Mouse (Mus musculus) midbrain, postnatal 0 days (tissue): ENCODE measurements at regions not wholly inside any gene's neighbourhood (a gene's known extent, or its start where the extent isn't known, plus 50 kb on each side); places are given as distances from the start of the nearest gene placed in this dataset.

Source experiments
- ATAC-seq: fragments of 200-750 bp; cut with Nextera tagmentation; 2 replicates; pipeline ENCODE4 v1.8.0; 2017; ENCODE audit warnings: moderate number of reproducible peaks, mild to moderate bottlenecking, moderate TSS enrichment, moderate library complexity; ENCODE audit not compliant: low FRiP score
- DNase-seq: peaks from one replicate; pipeline ENCODE4 v3.0.0-alpha.2; 2015; ENCODE audit warnings: low spot score
- H3K27ac ChIP-seq: fragments of 300-500 bp; sonication (generic); 2 replicates; pipeline ENCODE4 v1.5.1; 2014; ENCODE audit warnings: low read depth, mild to moderate bottlenecking, low read length, mixed read lengths
- H3K27me3 ChIP-seq: fragments of 300-500 bp; sonication (generic); 2 replicates; pipeline ENCODE4 v1.6.1; 2014; ENCODE audit warnings: low read length, control low read depth, mixed read lengths; ENCODE audit not compliant: insufficient read depth
- H3K36me3 ChIP-seq: fragments of 300-500 bp; sonication (generic); 2 replicates; pipeline ENCODE4 v1.6.1; 2014; ENCODE audit warnings: low read length, control low read depth, mixed read lengths; ENCODE audit not compliant: insufficient read depth
- H3K4me1 ChIP-seq: fragments of 300-500 bp; sonication (generic); 2 replicates; pipeline ENCODE4 v1.6.1; 2014; ENCODE audit warnings: mild to moderate bottlenecking, control low read depth, antibody characterized with exemption, low read length, mixed read lengths; ENCODE audit not compliant: insufficient read depth
- H3K4me2 ChIP-seq: fragments of 300-500 bp; sonication (generic); 2 replicates; pipeline ENCODE4 v1.6.1; 2014; ENCODE audit warnings: low read depth, mild to moderate bottlenecking, low read length, mixed read lengths; ENCODE audit not compliant: poor library complexity, severe bottlenecking
- H3K4me3 ChIP-seq: fragments of 300-500 bp; sonication (generic); 2 replicates; pipeline ENCODE4 v1.5.1; 2014; ENCODE audit warnings: low read depth, mild to moderate bottlenecking, low read length, moderate library complexity
- H3K9ac ChIP-seq: fragments of 300-500 bp; sonication (generic); replicated peaks from 2 replicates; pipeline ENCODE4 v1.6.1; 2014; ENCODE audit warnings: mild to moderate bottlenecking, low read length, moderate library complexity, mixed read lengths; ENCODE audit not compliant: poor library complexity, severe bottlenecking
- H3K9me3 ChIP-seq: fragments of 300-500 bp; sonication (generic); 2 replicates; pipeline ENCODE4 v1.6.1; 2016; ENCODE audit warnings: low read length, control low read depth
- CTCF ChIP-seq: IDR thresholded peaks from 2 replicates; pipeline ENCODE4 v1.5.1; 2016; ENCODE audit warnings: antibody characterized with exemption, mild to moderate bottlenecking
- WGBS: fragments of 180-500 bp; shearing (Covaris S2); extraction: QIAGEN DNeasy Blood & Tissue Kit; methylation state at CpG from one replicate; pipeline ENCODE4 v1.1.7; 2014; 5-methylcytosine and 5-hydroxymethylcytosine counted together

- Histone ChIP-seq H3K9me3 (no peaks in the 10 kb centered on the region), H3K9ac (no peak overlapping the region), H3K27ac (no peak overlapping the region), H3K4me2 (no peak overlapping the region), H3K4me1 (no peaks in the 10 kb centered on the region), H3K27me3 (no peaks in the 10 kb centered on the region), H3K4me3 (no peak overlapping the region), H3K36me3 (no peaks in the 10 kb centered on the region)
- 74% methylated on average over 10 of the region's 10 CpGs for WGBS
- TF ChIP-seq CTCF = no peak
- DNase-seq (peak; percentile 13), ATAC-seq (no peak)
Measured at GRCm38 (mm10) chr14:45796665-45797319, 138.8 kb upstream of the Ddhd1 start.

DNA sequence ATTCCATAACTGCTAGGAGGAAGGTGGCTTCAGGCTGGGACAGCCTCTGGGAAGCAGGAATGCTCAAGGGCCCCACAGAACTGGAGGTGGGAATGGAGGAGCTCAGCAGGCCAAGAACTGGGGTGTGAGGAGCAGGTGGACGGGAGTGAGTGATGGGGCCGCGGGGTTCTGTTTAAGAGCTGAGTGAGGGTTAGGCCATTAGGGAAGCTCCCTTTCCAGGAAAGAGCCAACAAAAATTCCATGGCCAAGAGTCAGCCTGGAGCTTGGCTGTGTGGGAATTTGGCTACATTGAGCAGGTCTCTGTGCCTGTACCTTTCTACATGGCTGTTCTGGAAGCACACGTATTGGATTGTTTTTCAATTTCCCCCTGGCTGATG, 139.4 kb upstream of the Ddhd1 start:
- ATAC-seq = no peak
- DNase-seq = no peak
- Histone ChIP-seq H3K9ac (no peak overlapping the region), H3K27me3 (no peaks in the 10 kb centered on the region), H3K9me3 (no peaks in the 10 kb centered on the region), H3K4me2 (no peak overlapping the region), H3K36me3 (no peaks in the 10 kb centered on the region), H3K27ac (no peak overlapping the region), H3K4me1 (no peaks in the 10 kb centered on the region), H3K4me3 (no peak overlapping the region)
- no peak for TF ChIP-seq CTCF
- 93% methylated on average over 4 of the region's 4 CpGs for WGBS

- no peak for ATAC-seq
- no peaks in the 10 kb centered on the region for H3K27me3 ChIP-seq
- H3K36me3 ChIP-seq = no peaks in the 10 kb centered on the region
- WGBS = 78% methylated on average over 2 of the region's 2 CpGs
- DNase-seq = no peak
- H3K4me2 ChIP-seq = no peak overlapping the region
- H3K9me3 ChIP-seq = no peaks in the 10 kb centered on the region
- H3K4me1 ChIP-seq = no peaks in the 10 kb centered on the region
- no peak overlapping the region for H3K4me3 ChIP-seq
- no peak overlapping the region for H3K9ac ChIP-seq
- H3K27ac ChIP-seq = no peak overlapping the region
- TF ChIP-seq CTCF = no peak
Measured at GRCm38 (mm10) chr14:45799286-45799685, 141.3 kb upstream of the Ddhd1 start.

DNA sequence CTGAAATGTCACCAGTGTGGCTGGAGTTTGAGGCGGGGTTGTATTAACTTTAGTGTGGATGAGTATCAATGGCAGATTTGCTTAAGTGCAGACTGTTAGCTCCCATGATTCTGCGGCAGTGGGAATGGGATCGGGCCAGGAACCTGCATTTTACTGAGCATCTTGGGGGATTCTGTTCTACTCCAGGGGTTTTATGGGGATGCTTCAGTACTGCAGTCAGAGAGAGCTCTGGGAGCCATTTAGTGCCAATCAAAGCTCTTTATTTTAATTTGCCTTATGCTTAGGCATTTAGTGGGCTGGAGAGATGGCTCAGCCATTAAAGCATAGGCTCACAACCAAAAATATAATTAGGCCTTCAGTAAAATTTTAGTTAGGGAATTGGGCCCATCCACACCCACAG, 148.0 kb upstream of the Ddhd1 start:
- no peak for ATAC-seq
- Histone ChIP-seq H3K4me1 (no peaks in the 10 kb centered on the region), H3K4me2 (no peak overlapping the region), H3K4me3 (no peak overlapping the region), H3K36me3 (no peaks in the 10 kb centered on the region), H3K27ac (no peak overlapping the region), H3K27me3 (no peaks in the 10 kb centered on the region), H3K9ac (no peak overlapping the region), H3K9me3 (no peaks in the 10 kb centered on the region)
- no peak for DNase-seq
- WGBS = 82% methylated on average over 3 of the region's 3 CpGs
- TF ChIP-seq CTCF = no peak

- DNase-seq = peak; percentile 15
- TF ChIP-seq CTCF = no peak
- Histone ChIP-seq H3K4me2 (no peak overlapping the region), H3K9me3 (no peaks in the 10 kb centered on the region), H3K4me1 (no peaks in the 10 kb centered on the region), H3K4me3 (no peak overlapping the region), H3K27me3 (no peaks in the 10 kb centered on the region), H3K27ac (no peak overlapping the region), H3K36me3 (no peaks in the 10 kb centered on the region), H3K9ac (no peak overlapping the region)
- ATAC-seq = no peak
- 80% methylated on average over 7 of the region's 7 CpGs for WGBS
Measured at GRCm38 (mm10) chr14:45806726-45807280, 148.9 kb upstream of the Ddhd1 start.

DNA sequence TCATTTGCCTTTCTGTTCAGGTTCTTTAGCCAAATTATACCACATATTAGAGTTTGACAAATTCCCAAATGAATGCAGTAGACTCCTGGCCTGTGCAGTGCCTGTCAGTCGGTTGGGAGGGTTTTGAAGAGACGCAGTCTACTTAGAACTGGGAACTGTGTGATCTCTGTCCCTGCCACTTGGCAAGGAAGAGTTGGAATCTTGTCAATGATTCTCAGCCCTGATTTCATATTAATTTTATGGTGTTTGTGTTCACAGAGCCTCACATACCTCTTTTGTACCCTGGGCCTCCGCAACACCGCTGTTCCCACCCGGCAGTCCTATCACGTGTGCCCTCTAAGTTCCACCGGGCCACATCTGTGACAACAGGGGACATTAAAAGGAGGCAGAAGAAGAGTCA, 149.8 kb upstream of the Ddhd1 start:
- Histone ChIP-seq H3K9me3 (no peaks in the 10 kb centered on the region), H3K4me2 (no peak overlapping the region), H3K27ac (no peak overlapping the region), H3K4me1 (no peaks in the 10 kb centered on the region), H3K36me3 (no peaks in the 10 kb centered on the region), H3K9ac (no peak overlapping the region), H3K27me3 (no peaks in the 10 kb centered on the region), H3K4me3 (no peak overlapping the region)
- ATAC-seq (no peak), DNase-seq (no peak)
- 91% methylated on average over 7 of the region's 7 CpGs for WGBS
- no peak for TF ChIP-seq CTCF
